Comparison of ENCODE assay signal across 8 mouse cellular contexts in genomic region chr12:80436336-80436976, GRCm38 (mm10). TPM values are rescaled to one million over a fixed set of nuclear protein-coding genes. Genes with fewer than 3 reads are reported as not detected.
DNase-seq lines count a peak whose midpoint lies in the region; ATAC-seq and TF ChIP-seq lines count a peak whose summit lies in the region.

Gene Dcaf5, minus strand, starts transcription at chr12:80436601.

- in situ Hi-C loops in ES-E14 (cut with MboI; ENCODE audit: low sequenced_read_pairs in 2 of 2, unreplicated experiment in 2 of 2), result no loop called here

- peak; percentile 65 for DNase-seq in ES-E14 (ENCODE audit: low read depth, low spot score)
- DNase-seq in cerebellum, adult 18-20 months, result peak; percentile 80
- peak; percentile 60 for DNase-seq in heart, postnatal 25 days (ENCODE audit: low spot score)
- peak; percentile 68 to 85 for DNase-seq in layer of hippocampus, adult 18-20 months (ENCODE audit: low spot score in 2 of 2)
- DNase-seq in lung, adult 18-20 months, result peak; percentile 81 to 85
- peak; percentile 83 for DNase-seq in testis, postnatal 10 days (ENCODE audit: low spot score)

- ATAC-seq in forebrain, embryonic 16.5 days, result peak; percentile 88
- ATAC-seq in neural tube, embryonic 15.5 days (ENCODE audit: low FRiP score), result peak; percentile 87

- no peaks in the 10 kb centered on the region for H3K27me3 ChIP-seq in forebrain, embryonic 16.5 days (replicated peaks; ENCODE audit: control insufficient read depth, insufficient read depth, low read length)
- H3K27me3 ChIP-seq in neural tube, embryonic 15.5 days (replicated peaks), result no peaks in the 10 kb centered on the region

- H3K36me3 ChIP-seq in ES-E14 (ENCODE audit: control insufficient read depth, insufficient read depth, low read length, poor library complexity, severe bottlenecking), result peaks cover 2% of the 10 kb centered on the region; the same call in 1 of the 2 replicates
- no peaks in the 10 kb centered on the region for H3K36me3 ChIP-seq in forebrain, embryonic 16.5 days (ENCODE audit: control insufficient read depth, insufficient read depth)
- H3K36me3 ChIP-seq in neural tube, embryonic 15.5 days, result no peaks in the 10 kb centered on the region

- peak within 1 kb of the TSS; percentile 76 for H3K4me2 ChIP-seq in forebrain, embryonic 16.5 days (ENCODE audit: low read length)
- H3K4me2 ChIP-seq in neural tube, embryonic 15.5 days, result peak within 1 kb of the TSS; percentile 62

- peaks cover 0 to 2% of the 10 kb centered on the region in 2 experiments; a peak in 1 of 4 replicates for H3K4me1 ChIP-seq in ES-E14 (ENCODE audit: control insufficient read depth in 2 of 2, insufficient read depth in 2 of 2, low read length in 2 of 2, poor library complexity in 1 of 2)
- peaks cover 21% of the 10 kb centered on the region for H3K4me1 ChIP-seq in forebrain, embryonic 16.5 days (replicated peaks; ENCODE audit: control insufficient read depth, insufficient read depth, low read length)
- peaks cover 33% of the 10 kb centered on the region for H3K4me1 ChIP-seq in neural tube, embryonic 15.5 days

- peak within 1 kb of the TSS; percentile 32; the same call in 1 of the 2 replicates for H3K27ac ChIP-seq in ES-E14 (ENCODE audit: insufficient read depth, low read depth, low read length, poor library complexity, severe bottlenecking)
- peak within 1 kb of the TSS; percentile 85 for H3K27ac ChIP-seq in forebrain, embryonic 16.5 days (ENCODE audit: low read length)
- H3K27ac ChIP-seq in neural tube, embryonic 15.5 days (replicated peaks), result peak within 1 kb of the TSS; percentile 98

- H3K9ac ChIP-seq in ES-E14 (ENCODE audit: insufficient read depth, low read depth, low read length, poor library complexity, severe bottlenecking), result peak within 1 kb of the TSS; percentile 89
- H3K9ac ChIP-seq in forebrain, embryonic 16.5 days (replicated peaks; ENCODE audit: low read depth, low read length), result peak within 1 kb of the TSS; percentile 85
- peak within 1 kb of the TSS; percentile 89 for H3K9ac ChIP-seq in neural tube, embryonic 15.5 days (replicated peaks)

- intact Hi-C loops in heart, postnatal 25 days (cut with DNase I), result loop anchor here (2.0 kb wide), 1 partner anchor 26 kb away; the partner anchor contains the start of gene Exd2

- H3K9me3 ChIP-seq in ES-E14 (ENCODE audit: control insufficient read depth, insufficient read depth, low read depth, low read length), result no peaks in the 10 kb centered on the region
- H3K9me3 ChIP-seq in forebrain, embryonic 16.5 days (ENCODE audit: control insufficient read depth, low read length), result no peaks in the 10 kb centered on the region
- no peaks in the 10 kb centered on the region for H3K9me3 ChIP-seq in neural tube, embryonic 15.5 days (replicated peaks)

- H3K4me3 ChIP-seq in ES-E14 (ENCODE audit: insufficient read depth in 1 of 2, low read depth in 1 of 2, low read length in 2 of 2, poor library complexity in 1 of 2, severe bottlenecking in 1 of 2), result peak within 1 kb of the TSS; percentile 82 to 88
- H3K4me3 ChIP-seq in forebrain, embryonic 16.5 days (replicated peaks; ENCODE audit: low read length), result peak within 1 kb of the TSS; percentile 93
- peak within 1 kb of the TSS; percentile 91 for H3K4me3 ChIP-seq in neural tube, embryonic 15.5 days (replicated peaks)

- WGBS in forebrain, embryonic 16.5 days, result 1% methylated on average over 45 of the region's 79 CpGs
- under 1% methylated on average over 72 of the region's 79 CpGs for WGBS in neural tube, embryonic 15.5 days

TF ChIP-seq in ES-E14, 5 proteins besides CTCF, POLR2A, EP300 and RAD21:
- TF ChIP-seq ZNF384 (IDR thresholded peaks at IDR 0.05; ENCODE audit: low read depth, low read length) (no peak), CHD2 (IDR thresholded peaks at IDR 0.05; ENCODE audit: low read depth, low read length) (no peak), HCFC1 (IDR thresholded peaks at IDR 0.05; ENCODE audit: borderline replicate concordance, insufficient read depth, low read length) (no peak), ZC3H11A (IDR thresholded peaks at IDR 0.05; ENCODE audit: borderline replicate concordance, low read depth, low read length) (no peak), MAFK (IDR thresholded peaks at IDR 0.05; ENCODE audit: insufficient read depth, low read depth, low read length) (no peak)

RNA-seq across cellular contexts. Expression of gene Dcaf5, which starts in this region (rescaled TPM):
- total RNA-seq in ES-E14 (2012; rRNA removed), result 5.8 and 9.0 TPM in 2 replicates
- 25.0 and 25.4 TPM in 2 replicates for polyA plus RNA-seq in forebrain, embryonic 16.5 days (2015; fragmentation: Nextera tagmentation; extraction: Ambion mirVana)
- total RNA-seq in heart, postnatal 25 days (2021), result 10 to 100 TPM; 33.0 to 35.4 TPM
- 10 to 100 TPM; 65.2 to 69.2 TPM for total RNA-seq in layer of hippocampus, adult 18-20 months (2021)
- 20.2 and 20.6 TPM in 2 replicates for polyA plus RNA-seq in neural tube, embryonic 15.5 days (2015; fragmentation: Nextera tagmentation; extraction: Ambion mirVana)

Comparison
In these comparisons a context has a peak if more than half of its experiments do, and no peak if none do; other contexts are left out.
1. Peak in every context shown above with its lines: DNase-seq, ATAC-seq, H3K4me3 ChIP-seq and H3K27ac ChIP-seq.
2. H3K27ac ChIP-seq: peak in every context shown above with its lines; median percentile 98 in neural tube, embryonic 15.5 days; 85 in forebrain, embryonic 16.5 days; 32 in ES-E14.